Mouse (Mus musculus) spleen, adult 12 weeks (tissue): ENCODE results near the gene Cbfa2t2.

ENCODE experiments used
- DNase-seq: peaks from one replicate; pipeline ENCODE4 v3.0.0; 2022; ENCODE audit warnings: low spot score

The Cbfa2t2 gene

GRCm38 (mm10) chr2:154569071-154569748 lies 132.9 kb downstream of the Cbfa2t2 start:
- peak; percentile 74 for DNase-seq

DNA sequence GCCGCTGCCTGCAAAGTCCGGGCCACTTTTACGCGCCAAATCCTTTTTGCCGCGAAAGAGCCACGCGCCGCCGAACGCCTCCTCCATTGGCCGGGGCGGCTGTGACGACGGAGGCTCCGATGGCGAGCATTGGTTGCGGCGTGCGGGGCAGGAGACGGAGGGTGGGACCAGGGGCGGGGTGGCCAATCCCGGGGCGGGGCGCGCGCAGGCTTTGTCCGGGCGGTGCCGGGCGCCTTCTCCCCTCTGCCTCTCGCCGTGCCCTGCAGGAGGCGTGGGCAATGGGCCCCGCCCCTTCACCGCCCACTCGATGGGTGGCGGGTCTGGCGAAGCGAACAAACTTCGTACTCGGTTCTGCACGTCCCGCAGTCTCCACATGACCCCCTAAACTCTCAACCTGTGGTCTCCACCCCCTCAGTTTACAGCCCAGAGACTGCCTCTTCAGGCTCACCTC lies 133.6 kb downstream of the Cbfa2t2 start, which contains the start of gene E2f1:
Gene E2f1, minus strand, starts transcription at position 57 of the 451 bp plus-strand sequence.
- DNase-seq, result peak; percentile 89

DNA sequence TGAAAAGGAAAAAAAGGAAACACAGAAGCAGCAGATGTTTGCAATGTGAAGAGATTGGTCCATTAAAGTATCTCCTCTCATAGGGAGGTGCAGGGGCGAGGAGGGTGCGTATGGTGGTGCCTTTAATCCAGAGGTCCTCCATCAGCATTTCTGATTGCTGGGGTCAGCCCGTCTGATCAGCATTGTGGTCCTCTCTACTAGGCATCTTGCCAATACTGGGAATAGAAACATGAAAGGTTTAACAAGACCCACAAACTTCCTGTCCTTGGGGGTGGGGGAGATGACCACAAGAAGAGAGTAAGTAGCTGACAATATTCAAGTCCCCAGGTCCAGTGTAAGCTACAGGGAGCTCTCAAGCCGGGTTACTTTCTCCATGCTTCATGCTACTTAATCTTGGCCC lies 134.4 kb downstream of the Cbfa2t2 start:
- DNase-seq, result no peak

DNA sequence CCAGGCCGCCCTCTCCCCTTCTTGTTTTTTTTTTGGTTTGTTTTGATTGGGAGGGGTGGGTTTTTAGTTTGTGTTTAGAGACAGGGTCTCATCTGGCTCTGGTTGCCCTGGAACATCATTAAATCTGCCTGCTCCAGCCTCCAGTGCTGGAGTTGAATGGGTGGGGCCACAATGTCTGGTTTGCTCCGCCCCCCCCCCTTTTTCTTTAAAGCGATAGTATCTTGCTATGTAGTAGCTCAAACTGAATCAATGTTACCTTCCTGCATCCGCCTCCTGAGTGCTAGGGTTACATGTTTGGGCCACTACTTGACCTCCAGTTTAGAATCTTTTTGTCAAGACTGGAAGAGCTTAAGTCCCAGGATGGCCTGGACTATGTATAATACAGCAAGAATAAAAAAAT lies 135.0 kb downstream of the Cbfa2t2 start:
- no peak for DNase-seq

DNA sequence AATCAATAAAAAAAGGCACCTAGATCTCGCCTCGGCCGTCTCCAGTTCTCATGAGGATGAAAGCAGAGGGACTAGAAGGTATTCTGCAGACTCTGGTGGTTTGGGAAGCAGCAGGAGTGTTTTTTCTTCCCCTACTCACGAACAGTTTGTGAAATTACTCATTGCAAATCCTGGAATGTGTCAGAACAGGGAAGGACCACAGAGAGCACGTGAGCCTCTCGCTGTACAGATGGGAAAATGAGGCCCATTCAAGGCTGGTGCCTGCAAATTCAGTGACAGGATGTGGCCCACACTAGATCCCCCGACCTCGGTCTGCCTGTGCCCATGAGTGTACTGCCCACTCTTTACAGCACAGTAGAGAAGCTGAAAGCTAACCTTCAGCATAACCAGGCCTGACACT lies 135.7 kb downstream of the Cbfa2t2 start:
- DNase-seq, result no peak

DNA sequence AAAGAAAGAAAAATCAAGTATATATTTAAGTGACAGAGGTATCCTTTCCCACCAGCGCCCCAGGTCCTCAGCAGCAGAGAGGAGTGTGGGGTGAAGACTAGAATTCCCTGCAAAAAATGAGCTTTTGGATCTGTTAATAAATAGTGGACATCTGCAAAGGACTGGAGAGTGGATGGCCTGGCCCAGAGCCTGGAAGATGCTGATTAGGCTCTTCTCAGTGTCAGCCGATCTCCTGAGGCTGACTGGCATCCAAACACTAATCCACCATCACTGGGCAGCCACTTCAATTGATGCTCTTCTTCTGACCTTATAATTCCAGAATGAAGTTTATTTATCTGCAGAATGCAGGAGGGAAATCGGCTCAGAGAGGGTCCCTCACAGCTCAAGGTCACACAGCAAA lies 136.7 kb downstream of the Cbfa2t2 start:
- DNase-seq, result no peak

DNA sequence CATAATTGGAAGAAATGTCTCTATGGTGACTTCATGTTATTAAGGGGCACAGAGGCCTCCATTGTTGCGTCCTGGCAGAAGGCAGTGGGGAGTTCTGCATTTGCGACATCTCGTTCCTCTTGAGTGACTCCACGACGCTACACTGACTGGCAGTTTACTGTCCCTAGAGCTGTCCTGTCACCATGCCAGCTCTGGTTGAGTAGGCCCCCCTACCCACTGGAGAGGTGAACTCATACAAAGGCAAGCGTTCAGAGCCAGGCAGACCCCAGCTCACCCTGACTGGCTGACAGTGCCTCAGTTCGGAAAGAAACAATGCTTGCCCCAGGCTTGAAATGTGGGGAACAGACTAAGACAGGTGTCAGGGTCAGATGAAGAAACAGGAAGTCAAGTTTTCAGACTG lies 138.0 kb downstream of the Cbfa2t2 start:
- no peak for DNase-seq

DNA sequence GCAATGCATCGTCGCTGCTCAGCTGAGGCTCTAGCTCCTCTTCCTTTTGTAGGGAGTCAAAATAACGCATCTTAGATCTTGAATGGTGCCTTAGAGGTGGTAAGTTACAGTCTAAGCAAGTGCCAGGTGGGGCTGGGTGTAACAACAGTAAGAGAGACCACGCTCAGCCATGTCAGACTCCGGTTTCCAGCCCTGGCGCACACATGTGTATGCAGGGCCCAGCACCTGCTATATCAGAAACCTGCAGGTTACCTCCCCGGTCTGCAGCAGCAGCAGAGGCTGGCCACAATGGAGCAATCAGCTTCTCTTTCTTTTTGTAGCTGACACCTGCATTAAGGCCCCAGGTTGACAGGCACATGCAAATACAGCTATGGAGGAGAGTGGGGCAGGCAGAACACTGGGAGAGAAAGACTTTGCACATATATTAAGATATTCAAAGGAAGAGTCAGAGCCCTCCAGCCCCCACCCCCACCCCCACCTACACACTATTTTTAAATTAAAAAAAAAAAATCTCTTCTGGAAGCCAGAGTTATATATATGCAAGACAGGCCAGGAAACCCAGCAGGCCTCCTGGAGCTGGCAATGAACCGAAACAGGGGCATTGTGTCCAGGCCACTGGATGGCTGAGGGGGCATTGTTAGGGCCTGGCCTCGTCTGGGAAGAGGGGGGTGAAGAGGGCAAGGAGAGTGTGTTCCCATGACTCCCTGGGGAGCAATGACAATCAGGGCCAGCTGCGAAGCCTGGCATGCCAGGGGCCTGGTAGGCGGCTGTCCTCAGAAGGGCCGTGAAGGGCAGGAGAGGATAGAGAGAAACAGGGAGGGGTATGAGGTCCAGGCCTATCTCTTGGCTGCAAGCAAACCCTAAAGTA lies 140.8 kb downstream of the Cbfa2t2 start:
- DNase-seq, result no peak

- DNase-seq, result no peak
These were observed 141.4 kb downstream of the Cbfa2t2 start for GRCm38 (mm10) chr2:154577744-154578067.

GRCm38 (mm10) chr2:154580586-154580985 lies 144.3 kb downstream of the Cbfa2t2 start:
- DNase-seq, result no peak

- DNase-seq, result no peak
These were observed 145.1 kb downstream of the Cbfa2t2 start for GRCm38 (mm10) chr2:154581421-154581820.

DNA sequence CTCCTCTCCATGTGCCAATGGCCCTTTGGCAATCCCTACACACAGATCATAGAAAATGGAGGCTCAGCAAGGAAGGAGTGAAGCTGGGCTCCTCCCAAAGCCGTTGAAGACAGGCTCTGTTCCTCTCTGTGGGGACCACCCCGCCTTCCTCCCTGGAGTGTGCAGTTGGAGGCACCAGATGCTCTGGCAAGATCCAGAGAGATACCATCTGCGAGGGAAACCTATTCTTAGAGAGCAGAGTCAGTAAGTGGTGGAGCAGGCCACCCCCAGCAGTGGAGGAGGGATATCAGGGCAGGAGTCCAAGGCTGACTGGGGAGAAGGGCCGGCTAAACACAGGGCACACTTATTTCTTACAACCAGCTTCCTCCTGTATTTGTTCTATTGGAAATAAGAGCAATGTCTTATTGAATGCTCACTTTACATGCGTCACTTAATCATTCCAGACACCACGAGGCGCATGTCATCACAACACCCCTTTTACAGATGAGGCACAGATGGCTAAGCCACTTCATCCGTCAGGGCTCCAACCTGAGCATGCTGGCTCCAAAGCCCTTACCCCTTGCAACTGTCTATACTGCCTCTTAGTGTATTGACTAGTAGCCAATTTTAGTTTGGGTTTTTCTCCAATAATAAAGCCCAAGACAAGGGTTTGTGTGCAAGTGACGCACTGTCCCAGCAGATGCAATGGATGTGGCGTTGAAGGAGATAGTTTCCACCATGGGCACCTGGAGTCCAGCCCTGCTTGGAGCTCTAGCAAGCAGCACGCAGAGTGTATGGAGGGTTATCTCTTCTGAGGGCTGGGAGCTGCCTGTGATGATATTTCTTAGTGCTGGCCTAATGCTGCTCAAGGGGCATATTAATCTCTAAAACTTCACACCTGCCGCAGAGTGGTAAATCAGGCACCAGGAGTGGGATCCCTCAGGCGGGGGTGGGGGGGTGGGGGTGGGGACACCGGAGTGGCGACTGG lies 147.9 kb downstream of the Cbfa2t2 start:
- DNase-seq, result no peak

DNA sequence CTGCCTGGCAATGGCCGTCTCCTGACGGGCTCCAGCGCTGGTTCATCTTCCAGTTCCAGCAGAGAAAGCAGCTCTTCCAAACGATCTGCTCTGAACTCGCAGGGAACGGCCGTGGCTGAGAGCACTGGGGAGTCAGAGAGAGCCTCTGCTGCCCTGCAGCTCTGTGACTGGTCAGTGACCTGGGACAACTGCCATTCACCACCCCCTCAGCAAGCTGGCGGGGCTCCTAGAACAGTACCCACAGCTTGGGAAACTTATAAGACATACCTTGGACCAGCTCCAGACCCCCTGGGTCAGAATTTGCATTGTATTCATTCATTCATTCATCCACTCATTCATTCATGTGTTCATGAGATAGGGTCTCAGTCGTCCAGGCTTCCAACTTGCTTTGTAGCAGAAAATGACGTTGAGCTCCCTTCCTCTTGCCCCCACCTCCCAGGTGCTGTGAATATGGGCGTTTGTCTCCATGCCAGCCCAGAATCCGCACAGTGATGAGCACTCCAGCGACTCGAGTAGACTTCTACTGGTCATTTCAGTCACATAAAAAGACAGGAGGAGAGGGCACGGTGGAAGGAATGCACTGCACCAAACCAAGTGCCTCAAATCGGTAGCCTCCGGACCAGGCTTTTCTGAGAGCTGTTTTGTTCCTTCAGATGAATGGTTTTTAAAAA lies 148.8 kb downstream of the Cbfa2t2 start:
- no peak for DNase-seq

- DNase-seq, result peak; percentile 32
These were observed 150.1 kb downstream of the Cbfa2t2 start for GRCm38 (mm10) chr2:154586405-154586804.
